Mouse (Mus musculus): ENCODE measurements around the gene Krtap4-13.
"Not testable (repeated sequence)": the region's sequence is repeated elsewhere in the genome, so short reads cannot be mapped to it uniquely, and the experiment has no call there.

DNA sequence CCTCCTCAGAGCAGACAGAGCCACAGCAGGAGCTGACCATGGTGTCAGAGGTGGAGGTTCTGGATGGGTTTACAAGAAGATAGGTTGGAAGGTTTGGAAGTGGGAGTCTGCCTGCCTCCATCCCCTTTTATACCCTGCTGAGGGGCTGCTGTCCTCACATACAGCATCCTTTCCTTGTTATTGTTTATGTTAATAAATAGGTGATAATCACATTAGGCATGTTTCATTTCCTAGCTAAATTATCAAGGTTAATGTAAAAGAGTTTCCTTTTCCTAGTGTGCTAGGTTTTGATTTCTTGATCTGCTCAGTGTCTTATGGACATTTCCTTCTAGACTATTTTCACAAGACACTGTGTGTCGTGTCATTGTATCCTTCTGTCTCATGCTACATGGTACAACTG is 10.9 kb downstream of the Krtap4-13 start, which contains the start of gene Gm11569:
- TF ChIP-seq CTCF (IDR thresholded peaks at IDR 0.05; ENCODE audit: borderline replicate concordance, insufficient read depth, low read depth, low read length); POLR2A (IDR thresholded peaks at IDR 0.05; ENCODE audit: borderline replicate concordance, insufficient read depth, low read length): not testable (repeated sequence)

Data from cerebellum, adult 2 months (tissue).